Mouse (Mus musculus): ENCODE measurements around the gene Hgd.

GRCm38 (mm10) chr16:37663643-37664459 lies 83.9 kb downstream of the Hgd start:
- TF ChIP-seq POLR2A (IDR thresholded peaks at IDR 0.05; ENCODE audit: insufficient read length, low read depth) = no peak
- TF ChIP-seq SRF (IDR thresholded peaks at IDR 0.05; ENCODE audit: control insufficient read depth, insufficient read length, low read depth) = no peak
- TF ChIP-seq MAX (IDR thresholded peaks at IDR 0.05; ENCODE audit: low read depth) = no peak
- no peak for TF ChIP-seq POLR2AphosphoS2 (IDR thresholded peaks at IDR 0.05; ENCODE audit: insufficient read length, low read depth)
- TF ChIP-seq CEBPB (IDR thresholded peaks at IDR 0.05; ENCODE audit: insufficient read depth, poor library complexity, severe bottlenecking) = no peak

All from myocyte (in vitro differentiated cells).